Mouse (Mus musculus): ENCODE measurements around the gene Gtf2ird2.
A peak's percentile ranks its signal among the peaks of the same experiment; 100 is the strongest.

Gene Gtf2ird2

GRCm38 (mm10) chr5:134236241-134236640 lies 52.4 kb downstream of the Gtf2ird2 start:
- peak; percentile 43 to 49 for DNase-seq

- DNase-seq = no peak
These were observed 53.0 kb downstream of the Gtf2ird2 start for GRCm38 (mm10) chr5:134236796-134237195.

GRCm38 (mm10) chr5:134237508-134237907 lies 53.7 kb downstream of the Gtf2ird2 start:
- DNase-seq = no peak

- DNase-seq = no peak
These were observed 54.3 kb downstream of the Gtf2ird2 start for GRCm38 (mm10) chr5:134237936-134238760.

DNA sequence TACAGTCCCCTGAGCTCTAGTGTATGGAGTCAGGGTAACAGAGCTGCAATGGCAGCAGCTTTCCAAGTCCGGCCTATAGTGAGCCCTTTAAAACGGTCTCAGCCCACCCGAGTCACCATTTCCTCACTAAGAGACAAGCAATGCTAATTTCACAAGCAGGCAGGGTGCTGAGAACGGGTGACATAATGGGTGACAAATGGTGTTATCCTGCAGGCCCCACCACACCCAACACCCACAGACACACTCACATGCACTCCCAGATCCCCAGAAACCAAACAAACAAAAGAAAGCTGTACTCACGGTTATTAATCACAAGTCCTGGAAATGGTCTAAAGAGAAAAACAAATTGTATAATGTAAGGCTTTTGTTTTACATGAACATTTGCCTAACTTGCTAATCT lies 58.0 kb downstream of the Gtf2ird2 start:
- no peak for DNase-seq

- DNase-seq = no peak
These were observed 60.0 kb downstream of the Gtf2ird2 start for GRCm38 (mm10) chr5:134243661-134244436.

DNA sequence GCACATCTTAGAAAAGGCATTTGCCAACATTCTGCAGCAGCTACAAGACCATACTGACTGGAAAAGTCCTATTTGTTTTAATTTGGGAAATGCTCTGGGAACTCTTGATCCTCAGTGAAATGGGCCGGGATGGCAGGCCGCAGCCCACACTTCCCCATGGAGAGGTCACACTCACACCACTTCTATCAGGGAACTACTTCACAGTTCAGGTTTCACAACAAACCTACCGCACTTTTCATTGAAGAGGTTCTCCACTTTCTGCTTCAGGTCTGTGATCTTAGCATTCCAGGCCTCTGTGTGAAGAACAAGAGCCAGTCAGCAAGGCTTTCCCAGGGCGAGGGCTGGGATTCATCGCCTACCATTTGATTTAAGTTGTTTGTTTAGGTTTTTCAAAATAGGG lies 61.1 kb downstream of the Gtf2ird2 start:
- no peak for DNase-seq

DNA sequence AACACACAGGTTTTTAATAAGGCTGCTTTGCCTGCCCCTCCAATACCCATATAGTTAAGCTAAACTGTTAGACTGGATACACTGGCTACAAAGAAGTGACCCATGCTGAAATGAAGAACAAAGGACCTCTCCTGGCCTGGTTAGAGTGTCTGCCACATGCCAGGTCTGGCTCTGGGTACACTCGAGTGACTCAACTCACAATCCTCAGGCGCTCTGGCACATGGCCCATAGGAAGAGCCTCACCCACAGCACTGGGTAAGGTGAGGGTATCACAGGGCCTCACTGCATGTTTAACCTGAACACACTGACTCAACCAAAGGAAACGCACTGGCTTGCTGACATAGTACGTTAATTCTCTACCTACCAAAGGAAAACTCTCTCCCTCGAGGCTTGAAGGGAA lies 62.3 kb downstream of the Gtf2ird2 start:
- DNase-seq = no peak

DNA sequence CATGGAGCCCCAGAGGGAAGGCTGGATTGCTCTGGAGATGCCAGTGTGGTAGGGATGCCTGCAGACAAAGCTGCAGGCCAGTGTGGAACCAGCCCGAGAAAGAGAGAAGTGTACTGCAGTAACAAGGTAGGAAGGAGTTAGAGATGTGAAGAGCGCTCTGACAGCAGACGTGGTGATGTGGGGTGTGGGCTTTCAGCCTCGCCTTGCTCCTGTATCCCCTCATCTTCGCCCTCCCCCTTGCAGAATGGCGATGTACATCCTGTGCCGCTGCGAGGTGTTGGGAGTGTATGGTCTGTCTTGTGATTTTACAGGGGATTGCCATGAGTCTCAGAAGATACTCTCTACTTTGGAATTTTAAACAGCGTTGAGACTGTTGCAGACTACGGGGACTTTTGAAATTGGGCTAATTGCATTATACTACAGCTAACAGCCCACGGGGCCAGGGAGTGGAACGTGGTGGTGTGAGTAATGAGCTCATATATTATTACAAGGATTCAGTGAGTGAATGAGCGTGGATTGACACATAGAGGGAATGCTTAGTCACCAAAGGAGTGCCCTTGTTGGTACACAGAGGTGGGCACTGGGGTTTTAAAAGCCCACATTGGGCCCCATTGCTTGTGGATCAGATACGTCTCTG lies 64.9 kb downstream of the Gtf2ird2 start:
- DNase-seq = no peak

- no peak for DNase-seq
These were observed 65.4 kb downstream of the Gtf2ird2 start for GRCm38 (mm10) chr5:134249245-134249649.

- DNase-seq = no peak
These were observed 66.8 kb downstream of the Gtf2ird2 start for GRCm38 (mm10) chr5:134250601-134251000.

GRCm38 (mm10) chr5:134251083-134251482 lies 67.3 kb downstream of the Gtf2ird2 start:
- no peak for DNase-seq

- DNase-seq = no peak
These were observed 70.0 kb downstream of the Gtf2ird2 start for GRCm38 (mm10) chr5:134253806-134254205.

DNA sequence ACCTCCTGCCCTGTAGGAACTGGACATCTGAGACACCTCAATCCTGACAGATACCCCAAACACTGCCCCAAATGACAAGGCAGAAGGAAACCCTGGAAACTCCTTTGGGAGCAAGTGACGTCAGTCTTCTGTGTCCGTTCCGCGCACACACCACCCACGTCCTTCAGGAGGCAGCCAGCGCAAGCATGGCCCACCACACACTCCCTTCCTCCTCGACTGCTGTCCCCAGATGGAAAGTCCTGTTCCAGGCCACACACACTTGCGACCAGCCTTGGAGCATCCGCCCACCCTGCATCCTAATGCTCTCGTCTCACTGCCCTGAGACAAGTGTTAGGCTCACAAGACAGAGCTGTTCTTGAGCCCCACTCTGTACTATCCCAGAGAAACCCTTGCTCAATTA lies 71.5 kb downstream of the Gtf2ird2 start:
- DNase-seq = no peak

DNA sequence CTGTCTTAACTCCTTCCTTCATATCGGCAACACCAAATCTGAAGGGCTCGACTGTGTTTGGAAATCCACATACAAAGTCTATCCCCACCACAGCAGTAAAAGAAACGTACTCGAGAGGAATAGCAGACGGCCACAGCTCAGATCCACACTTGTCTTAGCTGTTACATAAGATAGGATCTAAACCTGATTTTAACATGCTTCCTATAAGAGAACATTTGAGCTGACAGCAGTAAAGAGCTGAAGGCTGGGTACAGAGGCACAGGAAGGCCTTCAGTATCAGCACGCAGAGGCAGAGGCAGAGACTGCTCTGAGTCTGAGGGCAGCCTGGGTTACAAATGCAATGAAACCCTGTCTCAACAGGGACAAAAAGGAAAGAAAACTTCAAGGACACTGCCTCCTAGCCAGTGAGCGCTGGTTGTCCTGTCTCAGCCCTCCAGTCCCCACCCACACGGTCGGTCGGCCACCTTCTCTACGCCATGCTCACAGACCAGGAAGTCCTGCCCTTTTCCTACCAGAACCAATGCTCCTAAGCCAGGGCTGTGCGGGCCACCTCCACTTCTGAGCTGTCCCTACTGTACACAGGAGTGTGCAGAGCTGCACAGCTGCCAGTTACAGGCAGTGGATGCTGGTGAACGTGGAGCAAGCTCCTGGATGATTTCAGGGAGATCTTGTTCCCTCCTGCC lies 73.7 kb downstream of the Gtf2ird2 start:
- DNase-seq = no peak

- DNase-seq = no peak
These were observed 74.6 kb downstream of the Gtf2ird2 start for GRCm38 (mm10) chr5:134258395-134258794.

DNA sequence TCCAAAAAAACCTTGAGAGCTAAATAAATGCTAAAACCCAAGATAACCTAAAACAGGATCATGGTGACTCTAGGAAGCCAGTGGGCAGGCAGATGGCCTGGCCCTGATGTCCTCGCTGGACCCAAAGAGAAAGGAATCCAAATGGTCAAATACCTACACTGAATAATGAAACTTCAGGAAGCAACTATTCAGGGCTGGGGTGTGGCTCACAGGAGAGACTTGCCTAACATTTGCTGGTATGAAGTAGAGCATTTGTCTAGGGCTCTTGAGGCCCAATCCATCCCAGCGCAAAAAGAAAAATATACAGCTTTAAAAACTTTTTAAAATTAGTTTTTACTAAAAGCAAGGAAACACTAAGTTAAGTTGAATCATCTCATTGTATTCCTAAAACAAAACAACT lies 75.1 kb downstream of the Gtf2ird2 start:
- no peak for DNase-seq

GRCm38 (mm10) chr5:134260001-134260636 lies 76.3 kb downstream of the Gtf2ird2 start:
- no peak for DNase-seq

- DNase-seq = no peak
These were observed 82.1 kb downstream of the Gtf2ird2 start for GRCm38 (mm10) chr5:134265890-134266289.

DNA sequence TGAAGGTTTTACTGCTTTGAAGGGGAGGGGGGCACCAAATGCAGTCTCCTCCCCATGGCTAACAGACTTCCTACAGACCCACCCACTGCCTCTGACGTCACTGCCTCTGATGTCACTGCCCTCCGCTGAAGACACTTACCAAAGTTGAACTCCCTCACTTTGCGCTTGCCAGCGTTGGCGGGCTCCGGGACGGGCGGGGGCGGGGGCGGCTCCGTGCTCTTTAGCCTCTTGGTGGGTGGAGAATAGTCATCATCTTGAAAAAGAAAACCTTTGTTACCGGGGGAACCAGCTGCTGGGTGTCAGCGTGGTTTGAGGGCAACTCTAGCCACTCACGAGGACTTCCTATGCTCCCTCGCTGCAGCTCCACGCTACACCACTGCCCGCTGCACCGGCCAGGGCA lies 82.6 kb downstream of the Gtf2ird2 start:
- peak in 1 of 2 experiments; percentile 52 for DNase-seq

DNA sequence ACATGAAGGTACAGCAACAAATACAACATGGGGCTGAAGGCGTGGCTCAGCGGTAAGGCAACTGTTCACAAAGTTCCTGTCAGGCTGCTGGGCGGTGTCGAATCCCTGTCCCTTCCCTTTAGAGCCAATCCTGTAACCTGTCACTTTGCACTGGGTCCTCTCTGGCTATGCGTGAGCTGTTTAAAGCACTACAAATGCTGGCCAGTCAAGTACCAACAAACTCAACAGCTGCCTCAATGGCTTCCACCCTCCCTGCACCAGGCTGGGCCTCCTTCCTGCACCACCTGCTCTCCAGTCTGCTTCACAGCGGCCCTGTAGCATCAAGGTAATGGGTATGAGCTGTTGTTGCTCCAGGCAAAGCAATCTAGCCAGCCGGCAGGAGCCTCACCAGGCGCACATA lies 84.9 kb downstream of the Gtf2ird2 start:
- DNase-seq = no peak

GRCm38 (mm10) chr5:134269751-134270150 lies 85.9 kb downstream of the Gtf2ird2 start:
- no peak for DNase-seq

Data from kidney, postnatal 36 days (tissue).